8 mouse cellular contexts compared by ENCODE assay signal in genomic region chr16:87697707-87698365, GRCm38 (mm10). TPM values are rescaled to one million over a fixed set of nuclear protein-coding genes. Genes with fewer than 3 reads are reported as not detected.
A peak's percentile ranks its signal among the peaks of the same experiment; 100 is the strongest.
DNase-seq lines count a peak whose midpoint lies in the region; ATAC-seq lines count a peak whose summit lies in the region.

No protein-coding gene starts in this region.

- peaks cover 9% of the 10 kb centered on the region; the same call in 1 of the 2 replicates for H3K4me1 ChIP-seq in neural tube, embryonic 11.5 days (ENCODE audit: control insufficient read depth, insufficient read depth, low read length)
- H3K4me1 ChIP-seq in limb, embryonic 12.5 days (replicated peaks) = peaks cover 18% of the 10 kb centered on the region
- H3K4me1 ChIP-seq in stomach, embryonic 14.5 days (ENCODE audit: control insufficient read depth, insufficient read depth, low read length) = peaks cover 13% of the 10 kb centered on the region; the same call in 1 of the 2 replicates

- H3K9ac ChIP-seq in neural tube, embryonic 11.5 days (ENCODE audit: low read length) = no peak overlapping the region
- H3K9ac ChIP-seq in limb, embryonic 12.5 days (replicated peaks) = no peak overlapping the region
- no peak overlapping the region for H3K9ac ChIP-seq in stomach, embryonic 14.5 days (replicated peaks; ENCODE audit: low read depth, low read length)

- no peak for DNase-seq in neural tube, embryonic 11.5 days (ENCODE audit: low spot score)
- DNase-seq in neural tube, embryonic 10.5 days (ENCODE audit: extremely low spot score, low spot score) = no peak
- DNase-seq in right cerebral cortex, postnatal 25 days = no peak
- no peak for DNase-seq in adrenal gland, postnatal 25 days
- DNase-seq in right cerebral cortex, adult 18-20 months = no peak

- H3K4me2 ChIP-seq in neural tube, embryonic 11.5 days (ENCODE audit: low read depth) = peak overlapping the region; percentile 88
- H3K4me2 ChIP-seq in limb, embryonic 12.5 days = peak overlapping the region; percentile 76
- peak overlapping the region; percentile 65 for H3K4me2 ChIP-seq in stomach, embryonic 14.5 days (replicated peaks; ENCODE audit: low read depth, low read length)

- no peak; the same call in 1 of the 2 replicates for ATAC-seq in neural tube, embryonic 11.5 days (ENCODE audit: insufficient read depth, low FRiP score, low TSS enrichment)
- peak; percentile 52 for ATAC-seq in erythroid progenitor cell, adult 5-6 weeks (replicated peaks; ENCODE audit: low FRiP score, poor library complexity, severe bottlenecking)
- ATAC-seq in limb, embryonic 12.5 days (ENCODE audit: insufficient number of reproducible peaks, insufficient read depth, low FRiP score, low TSS enrichment, low read depth) = no peak
- ATAC-seq in stomach, embryonic 14.5 days (ENCODE audit: insufficient number of reproducible peaks, insufficient read depth, low FRiP score, low read depth) = no peak

- no peaks in the 10 kb centered on the region for H3K36me3 ChIP-seq in neural tube, embryonic 11.5 days (ENCODE audit: control insufficient read depth, insufficient read depth, low read length)
- H3K36me3 ChIP-seq in limb, embryonic 12.5 days = no peaks in the 10 kb centered on the region
- H3K36me3 ChIP-seq in stomach, embryonic 14.5 days (ENCODE audit: control insufficient read depth, insufficient read depth, low read length) = no peaks in the 10 kb centered on the region

- H3K27ac ChIP-seq in neural tube, embryonic 11.5 days (ENCODE audit: low read depth, low read length) = no peak overlapping the region
- H3K27ac ChIP-seq in limb, embryonic 12.5 days = no peak overlapping the region
- H3K27ac ChIP-seq in stomach, embryonic 14.5 days (ENCODE audit: low read length) = no peak overlapping the region

- H3K4me3 ChIP-seq in neural tube, embryonic 11.5 days (ENCODE audit: low read depth, low read length) = peak overlapping the region; percentile 68; the same call in 1 of the 2 replicates
- H3K4me3 ChIP-seq in limb, embryonic 12.5 days (replicated peaks) = peak overlapping the region; percentile 87
- peak overlapping the region; percentile 81; the same call in 1 of the 2 replicates for H3K4me3 ChIP-seq in stomach, embryonic 14.5 days (ENCODE audit: low read depth, low read length)

- H3K27me3 ChIP-seq in neural tube, embryonic 11.5 days (ENCODE audit: control insufficient read depth, insufficient read depth, low read length) = no peaks in the 10 kb centered on the region
- H3K27me3 ChIP-seq in limb, embryonic 12.5 days = peaks cover 4% of the 10 kb centered on the region; the same call in 1 of the 2 replicates
- no peaks in the 10 kb centered on the region for H3K27me3 ChIP-seq in stomach, embryonic 14.5 days (ENCODE audit: control insufficient read depth, insufficient read depth, low read length)

- no peaks in the 10 kb centered on the region for H3K9me3 ChIP-seq in neural tube, embryonic 11.5 days (ENCODE audit: control insufficient read depth, low read length)
- no peaks in the 10 kb centered on the region for H3K9me3 ChIP-seq in limb, embryonic 12.5 days
- no peaks in the 10 kb centered on the region for H3K9me3 ChIP-seq in stomach, embryonic 14.5 days (ENCODE audit: control insufficient read depth, low read depth, low read length)

- WGBS in neural tube, embryonic 11.5 days = 56% methylated on average over 16 of the region's 16 CpGs
- WGBS in limb, embryonic 12.5 days = 52% methylated on average over 16 of the region's 16 CpGs
- WGBS in stomach, embryonic 14.5 days = 43% methylated on average over 16 of the region's 16 CpGs

RNA-seq across cellular contexts. Expression of gene Bach1, which starts 0.9 kb away (rescaled TPM):
- polyA plus RNA-seq in neural tube, embryonic 11.5 days (2014; fragmentation: Nextera tagmentation; extraction: Ambion mirVana) = 23.0 and 23.6 TPM in 2 replicates
- 19.5 and 22.6 TPM in 2 replicates for total RNA-seq in erythroid progenitor cell, adult 5-6 weeks (2015; ENCODE audit: low replicate concordance)
- total RNA-seq in erythroid progenitor cell, adult 5-6 weeks (2017; ENCODE audit: low replicate concordance) = 28.5 and 37.6 TPM in 2 replicates
- polyA plus RNA-seq in limb, embryonic 12.5 days (2016; fragmentation: Nextera tagmentation; extraction: Ambion mirVana) = 19.4 and 20.4 TPM in 2 replicates
- polyA plus RNA-seq in stomach, embryonic 14.5 days (2014; fragmentation: Nextera tagmentation; extraction: Ambion mirVana) = 15.3 and 16.2 TPM in 2 replicates
- total RNA-seq in adrenal gland, postnatal 25 days (2021) = 24.6 and 30.1 TPM in 2 replicates
